Mouse (Mus musculus) fat pad, adult 2 months (tissue): ENCODE data around the gene Fblim1.

ENCODE experiments used
- DNase-seq: peaks from one replicate; pipeline ENCODE4 v3.0.0-alpha.2; 2011; ENCODE audit warnings: low read depth, low spot score; ENCODE audit errors: extremely low read depth

Gene Fblim1

DNA sequence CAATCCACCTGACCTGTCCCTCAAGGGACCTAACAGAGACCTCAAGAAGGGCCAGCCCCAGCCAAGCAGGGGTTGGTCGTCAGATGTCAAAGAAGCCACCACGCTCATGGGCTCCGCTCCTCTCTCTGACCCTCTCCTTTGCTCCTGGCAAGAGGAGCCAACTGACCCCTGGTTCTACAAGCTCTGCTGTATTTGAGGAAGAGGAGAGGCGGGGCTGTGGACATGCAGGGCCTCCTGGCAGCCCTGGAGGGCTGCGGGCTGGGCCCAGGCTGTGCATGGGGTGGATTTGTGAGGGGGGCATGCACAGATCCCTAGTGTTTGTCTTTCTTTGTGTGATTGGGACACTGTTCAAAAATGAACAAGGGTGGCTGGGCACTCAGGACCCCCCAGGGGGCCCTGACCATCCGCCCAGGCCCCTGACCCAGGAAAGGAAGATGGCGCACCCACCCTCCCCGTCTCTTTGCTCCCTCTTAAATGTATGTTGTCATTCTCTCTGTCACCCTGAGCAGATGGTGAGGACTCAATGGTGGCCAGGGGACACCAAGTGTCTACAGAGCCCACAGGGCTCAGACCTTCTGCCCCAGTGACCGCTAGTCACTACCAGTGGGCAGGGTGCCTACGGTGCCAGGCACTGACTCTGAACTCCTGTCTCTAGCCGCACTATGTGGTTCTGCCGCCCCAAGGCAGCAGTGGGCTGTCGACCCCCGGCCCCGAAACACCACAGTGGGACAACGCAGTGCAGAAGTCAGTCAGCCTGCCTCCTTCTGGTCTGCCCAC is 20.1 kb upstream of the Fblim1 start:
- no peak for DNase-seq

DNA sequence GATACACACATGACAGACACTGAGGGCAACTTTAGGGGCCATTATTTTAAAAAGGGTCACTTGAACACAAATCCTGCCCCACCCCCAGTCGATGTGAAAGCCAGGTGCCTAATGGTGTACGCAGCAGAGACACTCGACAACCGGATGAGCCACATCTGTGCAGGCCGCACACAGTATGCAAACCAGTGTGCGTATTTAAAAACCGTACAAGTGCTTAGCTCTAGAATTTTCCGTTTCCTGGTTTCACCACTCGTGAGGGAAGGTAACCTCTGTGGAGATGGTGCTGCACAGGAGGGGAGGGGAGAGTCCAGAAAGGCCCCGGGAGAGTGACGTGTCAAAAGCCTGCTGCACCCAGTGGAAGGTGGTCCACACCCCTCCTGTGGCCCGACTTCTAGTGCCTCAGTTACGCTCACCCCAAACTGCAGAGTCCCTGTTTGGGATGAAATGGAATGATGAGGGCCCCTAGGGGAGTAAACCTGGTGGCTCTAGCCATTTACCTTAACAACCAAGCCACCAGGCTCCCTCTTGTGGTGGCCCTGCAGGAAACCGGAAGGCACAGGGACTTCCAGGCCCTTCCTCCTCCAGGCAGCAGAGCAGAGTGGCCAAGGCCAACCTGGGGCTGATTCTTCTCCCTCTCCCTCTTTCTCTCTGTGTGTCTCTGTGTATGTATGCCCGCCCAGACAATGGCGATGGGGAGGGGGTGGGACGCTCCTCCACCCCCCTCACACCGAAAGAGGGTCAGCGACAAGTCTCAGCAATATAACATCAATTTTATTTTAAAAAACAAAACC is 19.3 kb upstream of the Fblim1 start:
- no peak for DNase-seq

- no peak for DNase-seq
Observed at GRCm38 (mm10) chr4:141624134-141624533, 18.2 kb upstream of the Fblim1 start.

DNA sequence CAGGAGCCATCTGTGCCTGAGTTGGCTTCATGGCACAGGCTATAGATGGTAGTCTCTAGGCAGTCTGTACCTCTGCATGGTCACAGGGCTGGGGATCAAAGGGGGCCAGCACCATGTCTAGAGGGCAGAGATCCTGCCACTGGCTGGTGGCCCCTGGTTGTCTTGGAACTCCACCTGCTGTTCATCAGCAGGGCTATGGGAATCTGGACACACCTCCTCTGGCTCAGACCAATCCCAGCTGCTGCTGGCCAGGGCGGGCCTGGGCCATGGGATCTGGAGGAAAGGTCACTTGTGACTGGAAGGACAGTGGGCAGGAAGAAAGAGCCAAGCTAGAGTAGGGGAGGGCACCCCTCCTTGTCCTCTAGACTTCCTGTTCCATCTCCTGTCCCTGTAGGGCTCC is 17.8 kb upstream of the Fblim1 start, which contains the start of gene Slc25a34:
Slc25a34 (minus strand) TSS at position 156 of the 400 bp plus-strand sequence.
- peak; percentile 28 for DNase-seq

DNA sequence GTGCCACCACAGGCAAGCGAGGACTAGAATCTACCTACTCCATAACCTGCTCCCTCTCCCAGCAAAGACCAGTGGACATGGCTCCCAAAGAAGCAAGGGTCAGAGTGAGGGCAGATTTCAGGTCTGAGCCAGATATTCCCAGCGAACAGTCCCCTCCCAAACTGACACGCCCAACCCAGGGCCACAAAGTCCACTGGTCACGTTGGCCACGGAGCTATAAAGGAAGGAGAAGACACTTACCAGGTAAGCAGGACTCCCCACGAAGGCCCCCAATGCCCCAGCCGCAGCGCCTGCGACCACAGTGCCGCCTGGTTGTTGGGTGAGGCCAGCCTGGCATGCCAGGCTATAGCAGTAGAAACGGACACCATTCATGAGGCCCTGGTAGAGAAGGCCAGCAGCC is 17.1 kb upstream of the Fblim1 start:
- DNase-seq, result no peak

DNA sequence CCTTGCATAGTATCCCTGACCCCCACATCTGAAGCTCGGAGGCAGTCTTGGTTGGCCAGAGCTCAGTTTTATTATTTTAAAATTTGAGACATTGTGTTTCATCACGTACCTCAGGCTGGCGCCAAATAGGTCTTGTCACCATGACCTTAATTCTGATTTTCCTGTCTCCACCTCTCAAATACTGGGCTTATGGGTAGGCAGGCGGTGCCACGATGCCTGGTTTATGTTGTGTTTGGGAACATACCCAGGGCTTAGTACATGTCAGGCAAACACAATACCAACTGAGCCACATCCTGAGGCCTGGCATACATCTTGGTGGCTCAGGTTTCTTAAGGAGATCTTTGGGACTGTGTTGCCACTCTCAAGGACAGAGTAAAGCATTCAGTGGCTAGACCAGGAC is 16.7 kb upstream of the Fblim1 start:
- peak; percentile 56 for DNase-seq

DNA sequence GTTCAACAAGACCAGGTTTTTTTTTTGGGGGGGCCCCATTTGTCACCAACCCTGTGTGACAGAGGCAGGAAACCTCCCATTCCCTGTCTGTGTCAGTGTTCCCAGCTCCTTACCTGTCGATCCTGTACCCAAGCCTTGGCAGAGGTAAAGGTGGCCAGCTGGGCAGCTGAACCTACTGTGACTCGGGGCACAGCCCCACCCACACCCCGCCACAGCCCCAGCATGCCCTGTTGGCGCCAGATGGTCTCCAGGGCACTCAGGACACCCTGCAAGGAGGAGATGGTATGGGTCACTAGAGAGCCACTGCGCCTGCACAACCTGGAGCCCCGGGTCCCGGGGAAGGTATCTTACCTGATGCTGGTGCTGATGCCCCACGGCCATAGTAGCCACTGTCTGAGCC is 16.2 kb upstream of the Fblim1 start:
- DNase-seq, result no peak

- DNase-seq, result no peak
Observed at GRCm38 (mm10) chr4:141621297-141621696, 15.4 kb upstream of the Fblim1 start.

DNA sequence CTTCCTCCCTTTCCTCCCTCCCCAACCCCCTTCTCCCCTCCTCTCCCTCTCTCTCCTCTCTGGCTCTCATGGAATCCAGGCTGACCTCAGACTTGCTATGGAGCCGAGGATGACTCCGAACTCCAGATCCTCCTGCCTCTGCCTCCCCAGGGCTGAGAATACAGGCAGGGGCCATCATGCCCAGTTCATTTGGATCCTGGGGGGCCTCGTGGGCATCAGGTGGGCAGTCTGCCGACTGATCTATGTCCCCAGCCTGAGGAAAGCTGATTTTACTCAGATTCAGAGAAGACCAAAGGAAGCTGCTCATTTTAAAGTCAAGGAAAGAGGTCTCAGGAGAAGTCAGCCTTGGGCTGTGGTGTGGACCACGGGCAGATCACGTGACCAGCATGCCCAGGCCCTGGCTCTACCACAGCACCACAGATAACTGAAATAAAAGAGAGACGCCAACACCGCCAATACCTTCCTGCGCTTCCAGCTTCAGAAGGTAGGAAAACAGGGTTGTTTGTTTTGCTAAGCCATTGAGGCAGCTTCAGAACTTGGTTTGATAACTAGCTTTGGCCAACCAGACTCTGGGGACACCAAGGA is 13.5 kb upstream of the Fblim1 start:
- no peak for DNase-seq

DNA sequence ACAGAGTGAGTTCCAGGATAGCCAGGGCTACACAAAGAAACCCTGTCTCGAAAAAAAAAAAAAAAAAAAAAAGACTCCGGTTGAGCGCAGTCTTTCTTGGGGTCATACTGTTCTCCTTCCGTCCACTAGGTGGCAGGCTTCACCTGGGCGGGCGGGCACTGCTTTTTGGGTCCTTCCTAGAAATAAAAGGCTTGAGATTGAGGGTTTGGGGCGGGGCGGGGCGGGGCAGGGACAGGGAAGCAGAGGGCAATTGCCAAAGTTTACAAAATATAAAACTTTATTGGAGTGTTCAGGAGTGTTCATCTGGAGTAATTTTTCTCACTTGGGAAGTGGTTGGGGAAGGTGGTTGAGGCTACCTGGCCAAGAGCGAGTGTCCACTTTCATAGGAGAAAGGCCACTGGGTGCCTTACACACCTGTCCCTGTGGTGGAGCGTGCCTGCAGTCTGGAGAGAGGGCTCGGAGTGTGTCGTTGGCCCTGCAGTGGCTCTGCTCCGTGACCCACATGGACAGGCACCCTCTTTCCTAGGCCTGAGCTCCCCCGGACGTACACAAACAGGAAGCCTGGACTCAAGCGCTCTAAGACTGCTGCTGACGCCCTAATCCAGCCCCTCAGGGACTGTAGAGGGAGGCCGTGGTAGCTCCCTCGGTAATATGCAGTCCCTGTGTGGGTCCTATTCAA is 12.8 kb upstream of the Fblim1 start, which contains the start of gene Tmem82:
Tmem82 (minus strand) TSS at position 69 of the 679 bp plus-strand sequence.
- DNase-seq, result no peak

DNA sequence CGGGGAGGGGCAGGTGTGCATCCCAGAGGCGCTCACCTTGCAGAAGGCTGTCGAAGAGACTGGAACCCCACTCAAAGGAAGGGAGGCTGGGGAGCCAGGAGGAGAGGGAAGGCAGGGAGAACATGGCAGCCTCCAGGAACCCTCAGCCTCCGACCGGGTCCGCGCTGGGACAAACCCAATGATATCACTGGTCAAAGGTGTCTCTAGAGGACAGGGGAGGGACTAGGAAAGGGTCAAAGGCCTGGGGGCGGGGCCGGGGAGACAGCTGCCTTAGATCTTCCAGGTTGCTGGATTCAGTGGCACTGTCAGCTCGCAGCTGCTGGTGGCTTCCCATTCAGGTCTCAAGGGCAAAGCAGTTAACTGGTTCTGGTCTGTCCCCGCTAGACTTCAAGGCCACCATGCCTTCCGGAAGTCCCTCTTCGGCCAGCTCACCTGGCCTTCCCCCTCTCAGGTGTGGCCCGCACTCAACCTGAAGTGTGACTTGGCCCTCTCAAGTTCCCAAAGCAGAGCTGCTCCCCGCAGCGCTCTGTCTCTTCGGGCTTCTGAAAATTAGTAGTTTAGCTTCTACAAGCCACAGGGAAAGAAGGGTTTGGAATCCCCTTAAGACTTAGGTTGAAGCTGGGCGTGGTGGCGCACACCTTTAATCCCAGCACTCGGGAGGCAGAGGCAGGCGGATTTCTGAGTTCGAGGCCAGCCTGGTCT is 12.1 kb upstream of the Fblim1 start:
- DNase-seq, result no peak

DNA sequence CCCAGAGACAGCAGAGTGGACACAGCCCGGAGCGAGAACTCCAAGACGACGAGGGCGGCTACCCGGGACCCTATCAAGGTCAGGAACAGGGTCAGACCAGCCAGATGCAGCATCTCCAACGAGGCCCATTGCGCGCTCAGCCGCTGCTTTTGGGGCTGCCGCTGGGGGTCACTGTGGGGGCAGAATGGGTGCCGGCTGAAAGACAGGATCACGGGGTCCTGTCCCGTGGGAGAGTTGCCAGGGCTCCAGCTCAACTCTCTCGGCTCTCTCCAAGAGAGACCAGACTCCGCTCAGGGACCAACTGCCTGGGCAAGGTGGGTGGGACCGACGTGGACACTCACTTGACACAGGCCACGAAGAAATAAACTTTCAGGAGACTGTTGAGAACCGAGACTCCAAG is 11.4 kb upstream of the Fblim1 start:
- DNase-seq, result no peak

- DNase-seq, result no peak
Observed at GRCm38 (mm10) chr4:141616811-141617210, 10.9 kb upstream of the Fblim1 start.

DNA sequence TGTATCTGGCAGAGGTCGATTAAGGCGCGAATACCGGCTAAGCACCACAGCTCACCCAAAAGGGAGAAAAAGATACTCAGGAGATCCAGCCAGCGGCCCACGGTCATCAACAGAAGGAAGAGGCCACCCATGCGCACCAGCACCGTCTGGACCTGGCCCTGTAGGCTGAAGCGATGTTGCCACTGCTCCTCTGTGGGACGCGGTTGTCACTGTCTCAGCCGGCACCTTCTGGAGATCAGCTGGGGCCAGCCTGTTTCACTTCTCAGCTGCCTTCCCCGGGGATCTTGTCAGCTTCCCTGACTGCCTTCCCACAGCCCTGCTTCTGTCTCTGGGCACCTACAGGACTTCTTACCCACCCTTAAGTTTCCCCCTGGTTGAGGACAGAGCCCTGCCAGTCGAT is 9.1 kb upstream of the Fblim1 start:
- DNase-seq, result no peak

GRCm38 (mm10) chr4:141609538-141609937 is 3.6 kb upstream of the Fblim1 start:
- no peak for DNase-seq

- DNase-seq, result no peak
Observed at GRCm38 (mm10) chr4:141605421-141605820, 475 bp downstream of the Fblim1 start.

DNA sequence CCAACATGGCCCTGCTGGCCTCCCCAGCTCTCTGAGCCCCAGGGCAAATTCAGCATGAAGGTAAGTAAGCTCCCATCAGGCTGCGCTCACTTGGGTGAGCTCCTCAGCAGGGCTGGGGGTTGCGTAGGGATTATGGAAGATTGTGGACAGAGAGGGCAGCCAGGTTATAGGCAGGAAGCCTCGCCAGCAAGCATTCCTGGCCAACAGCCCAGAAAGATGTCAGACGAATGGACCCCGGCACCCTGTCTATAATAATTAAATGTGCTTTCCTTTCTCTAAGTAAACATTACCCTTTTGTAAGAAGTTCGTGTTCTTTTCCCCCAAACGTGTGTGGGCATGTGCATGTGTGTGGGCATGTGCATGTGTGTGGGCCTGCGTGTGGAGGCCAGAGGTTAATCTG is 1.4 kb downstream of the Fblim1 start:
- no peak for DNase-seq

DNA sequence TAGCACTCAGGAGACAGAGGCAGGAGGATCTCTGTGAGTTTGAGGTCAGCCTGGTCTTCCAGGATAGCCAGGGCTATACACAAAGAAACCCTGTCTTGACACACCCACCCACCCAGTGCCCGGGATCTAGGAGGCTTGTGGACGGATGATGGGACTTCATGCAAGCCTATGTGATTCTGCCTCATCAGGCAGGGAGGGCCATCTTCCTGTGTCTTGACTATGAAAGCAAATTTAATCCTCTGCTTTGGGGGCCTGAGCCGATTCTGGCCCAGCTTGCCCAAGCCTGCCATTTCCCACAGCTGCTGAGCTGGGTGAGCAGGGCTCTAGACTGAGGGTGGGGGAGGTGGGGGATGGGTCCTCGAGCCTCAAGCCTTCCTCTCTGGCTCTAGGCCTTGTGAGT is 2.0 kb downstream of the Fblim1 start:
- no peak for DNase-seq

DNA sequence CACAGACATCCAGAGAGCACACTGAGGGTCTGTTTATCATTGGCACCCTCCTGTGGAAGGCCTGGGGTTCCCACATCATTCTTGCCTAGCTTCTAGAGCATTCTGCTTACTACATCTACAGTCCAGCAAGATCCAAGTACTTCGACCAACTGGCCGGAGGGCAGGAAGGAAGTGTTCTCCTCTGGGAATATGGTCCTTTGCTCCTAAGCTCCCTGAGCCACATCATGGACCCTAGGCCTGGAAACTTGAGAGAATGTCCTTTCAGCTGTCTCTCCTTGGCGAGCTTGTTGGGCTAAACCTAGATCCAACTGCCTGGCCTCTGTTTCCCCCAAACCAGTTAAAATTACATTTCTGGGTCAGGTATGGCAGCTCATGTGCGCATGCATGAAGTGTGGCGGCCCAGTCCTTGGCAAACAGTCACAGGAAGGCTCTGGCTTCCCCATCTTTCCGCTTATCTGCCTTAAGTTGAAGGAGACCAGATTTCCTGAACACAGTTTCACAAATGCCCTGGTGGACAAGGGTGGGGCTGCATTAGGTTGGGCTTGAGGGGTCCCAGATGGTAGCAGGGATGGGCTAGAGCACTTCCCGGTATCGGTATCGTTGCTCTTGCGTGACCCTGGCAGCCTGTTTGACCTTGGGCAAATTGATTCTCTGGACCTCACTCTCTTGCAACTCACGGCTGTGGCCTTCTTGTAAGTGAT is 3.2 kb downstream of the Fblim1 start:
- no peak for DNase-seq
